Mouse (Mus musculus): ENCODE results near the gene Cdh6. TPM values are rescaled to one million over a fixed set of nuclear protein-coding genes. Genes with fewer than 3 reads are reported as not detected.

The Cdh6 gene
- polyA plus RNA-seq (2012; rRNA removed), result 0.73 and 1.5 TPM in 2 replicates

DNA sequence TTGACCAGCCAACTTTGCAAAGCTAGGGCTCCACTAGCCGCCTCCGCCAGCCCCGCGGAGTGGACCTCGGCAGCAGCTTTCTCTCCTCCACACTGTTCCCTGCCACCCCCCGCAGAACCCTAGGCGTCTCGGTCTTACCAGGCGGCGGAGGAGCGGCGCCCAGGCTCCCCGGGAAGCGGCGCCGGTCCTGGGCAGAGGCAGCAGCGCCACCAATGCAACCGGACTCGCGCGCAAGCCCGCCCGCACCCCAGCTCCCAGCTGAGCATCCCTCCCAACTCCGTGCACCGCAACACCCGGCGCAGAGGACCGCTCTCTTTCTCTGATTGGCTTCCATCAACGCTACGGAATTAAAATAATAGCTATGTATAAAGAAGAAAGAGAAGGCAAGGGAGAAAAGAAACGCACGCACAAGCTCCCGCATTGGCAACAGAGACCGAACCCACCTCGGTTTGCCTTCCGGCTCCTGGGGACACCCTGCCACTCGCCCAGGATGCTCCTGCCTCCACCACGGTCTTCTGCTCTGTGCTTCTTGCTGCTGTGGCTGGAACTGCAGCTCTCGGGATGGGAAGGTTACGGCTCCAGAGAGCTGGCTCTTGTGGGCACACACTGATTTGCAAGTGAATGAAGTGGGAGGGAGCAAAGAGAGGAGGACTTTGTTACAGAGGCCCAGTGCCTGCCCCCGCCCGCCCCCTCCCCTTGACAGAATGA is at the start of gene Cdh6:
TSS of gene Cdh6 (minus strand) at position 605 of the 708 bp plus-strand sequence.
- peak; percentile 20 for DNase-seq (ENCODE audit: low spot score)

DNA sequence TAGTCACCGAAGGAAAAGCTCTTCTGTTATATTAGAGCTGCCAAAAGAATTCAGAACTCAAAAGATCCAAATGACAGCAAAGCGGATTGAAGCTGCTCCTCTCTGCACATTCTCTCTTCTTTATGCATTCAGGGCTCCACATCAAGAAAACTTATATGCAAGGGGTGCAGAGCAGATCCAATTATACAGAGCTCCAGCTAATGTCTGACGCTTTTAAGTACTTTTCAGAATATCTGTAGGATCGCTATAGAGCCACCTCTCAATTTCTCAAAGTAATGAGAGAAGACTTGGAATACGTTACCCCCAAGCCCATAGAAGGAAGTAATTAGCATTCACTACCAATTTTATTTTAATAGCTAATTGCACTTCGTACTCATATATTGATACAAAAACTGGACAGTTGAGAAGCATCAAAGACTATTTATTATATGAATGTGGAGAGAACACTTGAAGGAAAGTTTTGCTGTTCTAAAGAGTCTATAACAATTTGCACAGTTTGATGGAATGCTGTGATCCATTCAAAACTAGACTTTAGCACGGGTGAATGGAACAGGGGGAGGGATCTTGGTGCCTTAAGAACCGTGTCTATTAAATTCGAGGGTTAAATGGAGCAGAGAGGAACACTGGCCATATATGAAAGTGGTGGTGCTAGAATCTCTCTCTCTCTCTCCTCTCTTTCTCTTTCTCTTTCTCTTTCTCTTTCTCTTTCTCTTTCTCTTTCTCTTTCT is 46.4 kb upstream of the Cdh6 start:
- no peak for DNase-seq (ENCODE audit: low spot score)

DNA sequence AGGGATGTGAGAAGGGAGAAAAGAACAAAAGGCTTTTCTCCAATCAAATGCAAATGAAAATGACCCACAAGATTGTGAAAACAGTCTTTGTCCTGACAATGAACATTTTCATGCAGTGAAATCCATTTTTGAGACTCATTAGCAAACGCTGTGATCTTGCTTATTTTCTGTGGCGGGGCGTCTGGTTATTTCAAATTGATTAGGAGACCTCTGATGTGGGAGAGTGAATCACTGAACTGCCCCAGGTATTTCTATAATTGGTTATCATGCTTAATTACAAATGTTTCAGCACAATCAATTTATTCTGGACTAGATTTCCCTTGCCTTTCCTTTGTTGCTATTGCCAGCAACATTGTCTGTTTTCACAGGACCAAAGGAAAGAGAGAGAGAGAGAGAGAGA is 44.3 kb upstream of the Cdh6 start:
- DNase-seq (ENCODE audit: low spot score), result no peak

DNA sequence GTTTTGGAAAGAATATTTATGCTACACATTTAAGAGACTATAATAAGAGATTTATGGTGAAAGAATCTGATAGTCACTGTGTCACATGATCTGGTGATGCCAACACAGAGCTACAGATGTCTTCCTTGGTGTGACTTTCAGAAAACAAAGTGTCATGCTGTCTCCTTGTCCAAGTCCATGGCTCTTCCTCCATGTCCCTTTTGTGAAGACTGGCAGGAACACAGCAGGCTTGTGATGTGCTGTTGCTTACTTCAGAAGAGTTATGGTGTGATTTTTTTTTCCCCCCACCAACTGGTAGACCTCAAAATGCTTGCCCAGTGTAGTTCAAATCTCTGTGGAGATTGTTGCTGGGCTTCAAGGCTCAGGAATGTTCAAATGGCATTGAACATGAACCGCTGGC is 43.7 kb upstream of the Cdh6 start:
- no peak for DNase-seq (ENCODE audit: low spot score)

DNA sequence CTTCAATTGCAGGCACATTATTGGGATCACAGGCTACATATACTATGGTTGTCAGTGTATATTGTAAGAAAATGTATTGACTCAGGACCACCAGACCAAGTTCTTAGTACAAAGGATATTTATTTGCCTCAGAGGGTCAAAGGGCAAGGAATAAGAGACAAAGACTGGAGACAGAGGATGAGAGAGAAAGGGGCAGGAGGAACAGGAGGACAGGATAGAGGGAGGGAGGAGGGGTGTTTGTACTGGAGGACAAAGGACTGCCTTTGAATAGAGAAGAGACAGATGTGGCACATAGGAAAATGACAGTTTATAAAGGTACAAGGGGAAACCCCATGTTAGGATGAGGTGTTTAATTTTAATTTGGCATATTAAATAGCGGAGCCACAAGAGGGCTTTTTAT is 39.5 kb upstream of the Cdh6 start:
- no peak for DNase-seq (ENCODE audit: low spot score)

DNA sequence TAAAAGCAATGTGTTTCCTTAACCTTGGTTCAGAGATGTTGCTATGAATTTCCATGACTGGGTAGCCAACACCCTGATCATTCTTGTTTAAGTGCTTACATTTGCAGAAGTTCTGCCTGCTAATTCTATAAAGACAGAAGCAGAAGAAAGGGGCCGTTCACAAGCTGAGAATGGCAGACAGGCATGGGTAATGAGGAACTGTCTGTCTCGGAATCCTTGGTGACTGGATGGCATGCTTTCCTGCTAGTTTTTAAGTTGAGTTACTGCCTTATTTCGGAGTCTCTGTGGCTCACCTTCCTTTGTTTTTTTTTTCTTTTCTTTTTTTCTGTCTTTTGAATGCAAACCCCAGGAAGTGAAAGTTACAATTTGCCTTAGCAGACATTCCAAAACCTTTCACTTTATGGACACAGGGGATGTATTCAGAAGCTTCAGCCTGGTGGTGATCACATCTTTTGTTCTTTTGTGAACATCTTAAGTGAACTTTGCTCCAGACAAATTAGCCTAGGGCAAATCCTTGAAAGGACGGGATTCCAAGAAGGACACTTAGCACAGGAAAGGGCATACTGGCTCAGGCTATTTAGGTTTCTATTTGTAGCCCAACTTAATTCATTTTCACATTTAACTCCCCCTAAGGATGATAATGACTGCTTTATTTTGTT is 38.7 kb upstream of the Cdh6 start:
- no peak for DNase-seq (ENCODE audit: low spot score)

DNA sequence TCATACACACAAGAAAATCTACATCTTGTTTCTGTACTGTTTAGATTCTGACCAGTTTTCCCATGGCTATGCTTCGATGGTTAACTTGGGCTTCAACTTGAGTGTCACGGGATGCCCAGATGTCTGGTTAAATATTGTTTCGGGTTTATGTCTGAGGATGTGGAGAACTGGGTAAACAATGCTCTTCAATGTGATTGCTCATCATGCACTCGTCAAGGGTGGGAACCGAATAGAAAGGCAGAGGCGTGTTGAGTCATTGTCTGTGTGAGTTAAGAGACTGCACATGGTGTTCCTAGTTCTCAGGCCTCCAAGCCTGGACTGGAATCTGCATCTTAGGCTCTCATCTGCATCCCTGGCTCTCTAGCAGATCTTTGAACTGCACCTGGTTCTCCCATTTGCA is 36.7 kb upstream of the Cdh6 start:
- DNase-seq (ENCODE audit: low spot score), result no peak

DNA sequence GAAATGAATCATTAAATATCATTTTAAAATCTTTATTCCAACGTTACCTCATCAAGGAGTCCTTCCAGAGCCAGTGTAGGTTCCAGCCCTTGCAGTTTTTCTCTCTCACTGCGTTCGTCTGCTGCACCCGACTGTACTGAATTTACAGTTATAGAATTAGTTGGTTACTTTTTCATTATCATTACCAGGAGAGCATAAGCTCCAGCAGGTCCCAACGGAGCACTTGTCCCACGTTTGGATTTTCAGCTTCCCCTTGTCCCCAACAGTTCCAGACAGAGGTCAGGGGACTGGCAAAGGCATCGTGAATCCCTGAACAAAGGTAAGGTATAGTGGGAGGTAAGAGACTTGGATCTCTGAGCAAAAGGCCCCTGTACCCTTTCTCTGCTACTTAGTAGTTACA is 35.2 kb upstream of the Cdh6 start:
- no peak for DNase-seq (ENCODE audit: low spot score)

DNA sequence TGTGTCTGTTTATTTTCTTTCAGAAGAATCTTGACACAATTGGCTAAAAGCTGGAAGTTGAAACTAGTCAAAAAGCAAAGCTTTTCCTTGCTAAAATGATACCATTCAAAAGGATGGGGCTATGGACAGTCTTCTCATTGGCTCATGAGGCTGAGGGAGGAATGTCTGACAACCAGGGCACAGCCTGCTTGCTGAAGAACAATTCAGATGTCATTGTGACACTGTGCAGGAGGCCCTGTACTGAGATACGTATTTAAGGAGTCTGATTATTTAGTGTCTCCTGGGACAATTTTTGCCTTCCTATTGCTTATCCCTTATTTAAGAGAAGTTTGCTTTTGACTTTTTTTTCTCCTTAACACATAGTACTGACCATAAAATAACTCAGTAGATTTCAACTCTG is 22.8 kb upstream of the Cdh6 start:
- DNase-seq (ENCODE audit: low spot score), result no peak

DNA sequence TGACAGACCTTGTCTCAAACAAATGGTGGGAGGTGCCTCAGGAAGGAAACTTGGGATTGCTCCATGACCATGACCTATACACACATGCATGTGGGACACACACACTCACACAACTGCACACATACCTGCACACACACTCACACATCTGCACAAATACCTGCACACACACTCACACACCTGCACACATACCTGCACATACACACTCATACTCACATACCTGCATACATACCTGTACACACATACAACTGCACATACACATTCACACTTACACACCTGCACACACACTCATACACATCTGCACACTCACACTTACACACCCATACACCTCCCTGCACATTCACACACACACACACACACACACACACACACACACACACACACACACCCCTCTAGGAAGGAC is 20.6 kb upstream of the Cdh6 start:
- no peak for DNase-seq (ENCODE audit: low spot score)

DNA sequence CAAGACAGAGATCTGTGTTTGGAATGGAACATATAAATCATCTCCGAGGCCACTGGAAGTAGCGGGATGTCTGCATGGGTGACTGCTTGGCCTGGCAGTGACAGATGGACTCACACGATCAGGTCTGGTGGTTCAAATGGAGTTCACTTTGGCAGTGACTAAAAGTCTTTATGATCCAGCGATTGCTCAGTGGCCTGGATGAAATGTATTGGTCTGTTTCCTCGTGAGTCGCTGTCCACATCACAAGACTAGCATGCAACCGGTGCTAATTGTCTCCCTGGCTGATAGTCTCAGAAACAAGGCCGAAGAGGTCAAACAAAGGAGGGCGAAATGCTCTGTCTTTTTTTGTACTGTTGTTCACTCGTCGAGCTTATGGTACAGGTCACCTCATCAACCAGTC is 19.6 kb upstream of the Cdh6 start:
- DNase-seq (ENCODE audit: low spot score), result no peak

DNA sequence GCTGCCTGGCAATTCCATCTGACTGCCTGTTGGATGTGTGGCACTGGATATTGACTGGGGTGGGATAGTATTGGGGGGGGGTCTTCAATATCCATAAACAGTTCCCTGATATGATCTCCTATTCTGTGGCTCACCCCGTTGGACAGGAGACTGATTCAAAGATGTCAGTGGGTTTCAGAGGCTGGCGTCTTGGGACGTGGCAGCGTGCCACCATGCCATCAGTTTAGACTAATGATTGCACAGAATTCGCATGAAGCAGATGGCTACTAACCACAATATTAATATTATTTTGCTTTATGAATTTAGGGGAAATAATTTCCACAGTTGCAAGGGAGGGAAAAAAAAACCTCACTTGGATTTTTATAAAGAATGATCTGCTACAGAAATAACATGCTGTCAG is 10.2 kb upstream of the Cdh6 start:
- DNase-seq (ENCODE audit: low spot score), result no peak

DNA sequence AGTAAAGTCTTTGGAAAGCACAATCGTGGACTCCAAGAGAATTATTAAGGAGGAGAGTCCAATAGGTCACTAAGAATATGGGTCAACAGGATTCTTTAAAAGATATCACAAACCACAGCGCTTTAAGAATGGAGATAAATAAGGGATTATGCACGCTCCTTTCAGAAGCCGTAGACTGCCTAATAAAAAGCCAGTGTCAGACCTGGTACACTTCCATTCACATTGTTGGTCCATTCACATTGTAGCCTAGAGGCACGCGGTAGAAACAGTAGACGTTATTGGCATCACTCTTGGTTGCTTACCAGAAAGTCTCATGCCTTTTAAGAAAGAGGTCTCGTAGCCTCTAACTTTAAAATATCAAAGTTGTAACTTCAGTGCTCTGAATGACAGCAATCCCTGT is 8.0 kb upstream of the Cdh6 start:
- no peak for DNase-seq (ENCODE audit: low spot score)

DNA sequence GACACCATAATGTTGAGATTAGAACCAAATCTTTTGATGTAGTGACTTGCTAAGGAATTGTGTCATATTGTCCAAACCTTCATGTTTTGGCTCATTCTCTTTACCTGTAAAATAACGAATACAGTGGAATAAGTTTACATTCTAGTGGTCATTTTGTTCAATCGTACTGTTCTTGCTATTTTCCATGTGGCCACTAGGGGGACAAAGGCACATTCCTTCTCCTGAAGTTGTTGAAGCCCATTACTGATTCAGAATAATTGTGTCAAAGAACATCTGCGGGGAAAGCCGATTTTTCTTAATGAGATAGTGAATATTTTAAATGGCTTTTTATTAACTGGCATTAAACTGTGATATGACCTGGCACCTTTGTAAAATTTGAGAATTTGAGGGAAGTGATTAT is 7.5 kb upstream of the Cdh6 start:
- no peak for DNase-seq (ENCODE audit: low spot score)

DNA sequence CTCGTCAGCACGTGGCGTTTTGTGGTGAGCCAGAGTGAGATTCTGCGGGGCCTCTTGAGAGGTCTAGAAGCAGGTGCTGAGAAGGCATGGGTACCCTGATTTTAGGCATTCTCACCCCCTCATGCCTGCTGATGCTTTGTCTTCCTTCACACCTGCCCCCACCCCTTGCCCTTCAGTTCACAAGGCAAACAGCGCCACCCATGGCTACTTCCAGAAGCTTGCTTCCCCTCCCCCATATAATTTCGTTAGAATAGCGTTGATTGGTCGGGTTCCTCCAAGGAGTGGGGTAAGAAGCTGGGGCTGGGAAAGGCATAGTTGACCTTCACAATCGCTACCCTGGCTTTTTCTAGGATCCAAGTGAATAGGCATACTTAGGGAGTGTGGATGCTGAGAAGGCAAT is 2.5 kb upstream of the Cdh6 start:
- DNase-seq (ENCODE audit: low spot score), result no peak

DNA sequence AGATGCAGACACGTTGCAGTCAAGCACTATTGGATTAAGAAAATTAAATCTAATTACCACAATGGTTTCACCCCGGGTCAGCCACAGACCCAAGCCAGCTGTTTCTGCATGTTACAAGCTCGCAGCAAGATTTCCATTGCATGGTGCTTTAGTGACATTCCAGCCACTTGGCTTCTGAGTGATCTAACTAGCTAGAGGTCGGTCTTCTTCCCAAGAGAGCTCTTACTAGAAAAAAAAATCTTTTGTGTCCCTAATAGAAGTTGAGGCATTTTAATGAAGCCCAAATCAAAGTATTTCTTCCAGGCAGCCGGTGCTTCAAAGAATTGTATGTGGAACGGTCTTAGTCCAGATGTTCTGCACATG is 1.1 kb upstream of the Cdh6 start:
- no peak for DNase-seq (ENCODE audit: low spot score)

DNA sequence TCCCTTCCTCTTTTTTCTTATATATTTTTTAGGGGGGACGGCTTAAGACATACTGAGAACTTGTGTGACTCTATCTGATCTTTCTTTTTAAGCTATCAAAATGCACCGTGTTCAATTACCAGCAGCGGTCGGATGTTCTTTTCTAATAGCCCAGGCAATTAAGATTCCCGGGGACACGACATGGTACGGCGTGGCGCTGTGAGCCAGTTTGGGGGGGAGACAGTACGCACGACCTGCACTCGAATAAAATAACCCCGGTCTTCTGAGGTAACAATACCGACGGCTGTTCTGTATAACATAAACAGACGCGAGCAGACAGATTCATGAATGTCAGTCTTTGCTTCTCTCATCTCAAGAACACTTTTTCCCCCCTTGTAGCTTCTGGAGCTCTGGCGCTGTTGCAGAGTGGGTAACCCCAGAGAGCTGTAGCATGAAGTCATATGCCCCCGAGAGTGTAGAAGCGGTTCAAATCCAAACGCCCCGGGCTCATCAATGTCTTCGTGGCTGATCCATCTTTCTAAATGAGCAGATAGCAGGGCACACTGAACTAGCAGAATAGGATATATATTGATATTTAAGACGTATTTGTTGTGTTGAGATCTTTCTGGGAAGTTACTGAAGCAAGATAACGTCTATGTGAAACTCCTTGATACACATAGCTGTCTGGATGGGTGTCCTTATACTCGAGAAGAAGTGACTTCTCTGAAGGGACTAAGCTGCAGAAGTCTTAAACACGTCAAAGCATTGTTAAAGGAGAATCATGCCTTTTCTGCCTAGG is 554 bp upstream of the Cdh6 start:
- no peak for DNase-seq (ENCODE audit: low spot score)

DNA sequence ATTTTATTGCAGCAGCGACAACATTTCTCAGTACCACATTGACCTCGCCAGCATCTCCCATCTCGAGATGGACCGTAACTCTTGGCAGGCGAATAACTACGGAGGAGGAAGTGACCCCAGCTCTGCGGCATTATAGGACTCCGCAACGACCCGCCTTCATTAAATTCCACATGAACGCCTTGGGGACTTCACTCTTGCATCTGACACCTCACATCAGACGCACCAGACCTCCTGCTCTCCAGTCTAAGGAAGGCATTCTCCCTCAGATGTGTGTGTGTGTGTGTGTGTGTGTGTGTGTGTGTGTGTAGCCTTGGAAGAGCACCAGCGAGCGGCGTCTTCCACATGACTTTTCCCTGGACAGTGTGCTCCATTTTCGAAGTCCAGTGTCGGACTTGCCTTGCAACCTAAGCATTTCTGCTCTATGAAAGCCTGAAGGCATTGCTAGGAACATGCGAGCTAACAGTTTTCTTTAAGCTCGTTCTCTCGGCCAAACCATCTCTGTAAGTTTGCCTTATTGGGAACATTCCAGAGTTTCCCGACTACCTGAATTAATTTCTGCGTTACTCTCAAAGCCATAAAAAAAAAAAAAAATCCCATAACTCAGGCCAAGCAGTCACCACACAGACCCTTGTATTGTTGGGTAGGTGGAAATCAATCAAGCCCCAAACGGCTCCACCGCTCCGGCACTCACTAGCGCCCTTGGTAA is 957 bp downstream of the Cdh6 start:
- DNase-seq (ENCODE audit: low spot score), result no peak

DNA sequence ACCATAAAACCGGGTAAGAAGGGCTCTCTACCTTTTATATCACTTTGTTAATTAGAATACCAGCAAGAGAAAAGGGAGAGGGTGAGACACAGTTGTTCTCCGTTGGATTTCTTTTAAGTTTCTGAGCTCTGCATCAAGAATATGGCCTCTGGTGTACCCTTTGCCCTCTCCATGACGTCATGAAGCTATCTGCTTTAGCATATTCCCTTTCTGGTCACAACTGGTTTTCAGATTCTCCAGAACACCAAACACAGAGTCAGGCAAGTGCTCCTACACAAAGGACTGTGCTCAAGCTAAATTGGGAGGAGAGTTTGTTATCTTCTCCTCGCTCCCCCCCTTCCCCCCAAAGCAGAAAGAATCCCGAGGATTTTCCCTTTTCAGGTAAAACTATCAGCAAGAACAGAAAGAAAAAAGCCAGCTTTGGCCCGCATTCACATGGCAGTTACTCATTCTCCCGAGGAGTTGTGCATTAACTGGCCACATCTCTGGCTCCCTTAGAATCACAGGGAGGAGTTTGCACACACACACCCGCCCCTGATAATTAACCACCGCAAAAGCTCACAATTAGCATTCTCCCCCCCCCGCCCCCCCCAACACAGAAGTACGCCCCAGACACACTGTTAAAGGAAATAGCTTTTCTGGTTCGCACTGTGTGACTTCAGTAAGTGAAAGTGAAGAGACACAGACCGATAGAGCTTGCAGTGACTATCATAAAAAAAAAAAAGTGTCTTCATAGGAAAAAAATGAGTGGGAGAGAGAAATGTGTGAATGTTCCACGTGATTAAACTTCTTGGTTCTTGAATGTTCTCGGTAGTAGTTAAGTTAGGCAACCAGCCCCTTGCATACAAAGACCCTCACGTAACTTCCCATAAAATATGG is 1.8 kb downstream of the Cdh6 start:
- no peak for DNase-seq (ENCODE audit: low spot score)

DNA sequence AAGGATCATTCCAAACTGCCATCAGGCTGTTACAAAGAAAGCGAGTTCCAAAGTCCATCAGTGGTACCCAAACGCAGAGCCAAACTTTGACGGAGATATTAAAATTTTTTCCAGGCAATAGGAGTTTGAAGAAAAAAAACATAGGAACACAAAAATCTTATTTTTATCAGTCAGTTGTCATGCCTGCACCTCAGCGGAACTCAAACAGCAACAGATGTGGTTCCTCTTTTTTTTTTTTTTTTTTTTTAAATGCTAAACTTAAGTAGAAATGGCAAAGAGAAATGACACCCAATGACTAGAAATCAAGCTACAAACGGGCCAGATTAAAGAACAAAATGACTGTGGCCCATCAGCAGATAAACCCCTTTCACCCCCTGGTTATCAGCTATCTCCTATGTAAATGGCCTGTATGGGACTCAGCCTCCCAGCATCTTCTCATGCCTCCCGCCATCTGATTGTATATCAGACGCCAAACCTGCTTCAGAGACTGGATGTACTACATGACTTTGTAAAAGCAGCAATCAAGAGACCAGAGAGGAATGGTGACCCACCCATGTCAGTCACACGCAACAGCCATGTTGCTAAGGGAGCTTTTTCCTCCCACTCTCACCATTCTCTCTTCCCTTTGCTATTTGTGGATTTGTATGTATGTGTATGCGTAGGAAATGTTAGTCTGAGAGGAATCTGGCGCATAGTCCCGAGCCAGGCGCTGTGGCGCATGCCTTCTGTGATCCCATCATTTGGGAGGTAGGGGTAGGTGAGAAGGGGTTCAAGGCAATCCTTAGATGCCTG is 8.2 kb downstream of the Cdh6 start:
- no peak for DNase-seq (ENCODE audit: low spot score)
